Comparison of ENCODE assay signal across 26 mouse cellular contexts in genomic region chrX:106578966-106579365, GRCm38 (mm10). TPM values are rescaled to one million over a fixed set of nuclear protein-coding genes. Genes with fewer than 3 reads are reported as not detected.
DNase-seq lines count a peak whose midpoint lies in the region; ATAC-seq lines count a peak whose summit lies in the region.
"Had no signal": no experiment of that assay in that cellular context is flagged by ENCODE, and none has a peak within 500 bp of the region (broad histone marks: within the 10 kb centered on the region; RNA-seq: fewer than 3 reads in every experiment).

No protein-coding gene starts in this region.

- H3K27me3 ChIP-seq in embryonic facial prominence, embryonic 11.5 days (ENCODE audit: control insufficient read depth, insufficient read depth, low read length), result no peaks in the 10 kb centered on the region
- no peaks in the 10 kb centered on the region for H3K27me3 ChIP-seq in limb, embryonic 11.5 days (ENCODE audit: control insufficient read depth, insufficient read depth, low read length)
- H3K27me3 ChIP-seq: heart, embryonic 13.5 days had no signal

- H3K36me3 ChIP-seq in embryonic facial prominence, embryonic 11.5 days (replicated peaks; ENCODE audit: control insufficient read depth, insufficient read depth, low read depth, low read length), result no peaks in the 10 kb centered on the region
- no peaks in the 10 kb centered on the region for H3K36me3 ChIP-seq in limb, embryonic 11.5 days (ENCODE audit: control insufficient read depth, insufficient read depth, low read length)
- H3K36me3 ChIP-seq: heart, embryonic 10.5 days; heart, embryonic 13.5 days had no signal

- no peak overlapping the region for H3K4me3 ChIP-seq in embryonic facial prominence, embryonic 11.5 days (ENCODE audit: low read depth, low read length)
- H3K4me3 ChIP-seq in limb, embryonic 11.5 days (ENCODE audit: low read depth, low read length), result no peak overlapping the region
- H3K4me3 ChIP-seq: heart, adult 2 months; heart, embryonic 10.5 days; heart, embryonic 13.5 days had no signal

- no peak overlapping the region for H3K27ac ChIP-seq in embryonic facial prominence, embryonic 11.5 days (replicated peaks; ENCODE audit: low read depth, low read length)
- no peak overlapping the region for H3K27ac ChIP-seq in limb, embryonic 11.5 days (replicated peaks; ENCODE audit: low read depth, low read length)
- H3K27ac ChIP-seq: heart, adult 2 months; heart, embryonic 10.5 days; heart, embryonic 13.5 days; hindbrain, embryonic 14.5 days; hindbrain, postnatal 0 days had no signal

- peak; percentile 53 for DNase-seq in embryo, embryonic 11 days
- peak; percentile 40 for DNase-seq in embryonic facial prominence, embryonic 11.5 days (ENCODE audit: low spot score)
- peak; percentile 32 for DNase-seq in limb, embryonic 11.5 days (ENCODE audit: low spot score)
- no peak for DNase-seq in frontal cortex, postnatal 36 days (ENCODE audit: low spot score in 2 of 2)
- no peak for DNase-seq in B cell, adult 2 months
- DNase-seq in lung, postnatal 10 days, result no peak
- DNase-seq: adrenal gland, postnatal 10 days; adrenal gland, postnatal 36 days; cerebellum, adult 18-20 months; cerebellum, adult 9-10 months; cerebellum, postnatal 14 days; forebrain, postnatal 0 days; gastrocnemius, postnatal 10 days; gastrocnemius, postnatal 36 days; heart, adult 2 months; heart, postnatal 14 days; heart, postnatal 4 days had no signal

- ATAC-seq in embryonic facial prominence, embryonic 11.5 days (replicated peaks; ENCODE audit: insufficient number of reproducible peaks, low FRiP score, low TSS enrichment, low read depth), result no peak
- no peak for ATAC-seq in limb, embryonic 11.5 days (ENCODE audit: insufficient number of reproducible peaks, low FRiP score, low TSS enrichment, low read depth)
- ATAC-seq: activated CD4-positive, CD25-positive, alpha-beta regulatory T cell, adult 4 months; forebrain, embryonic 14.5 days; forebrain, postnatal 0 days; hindbrain, postnatal 0 days; inflammation-experienced regulatory T-cells, adult 6 months; intestine, embryonic 16.5 days had no signal

- H3K4me2 ChIP-seq in embryonic facial prominence, embryonic 11.5 days (ENCODE audit: low read depth, low read length), result no peak overlapping the region
- H3K4me2 ChIP-seq in limb, embryonic 11.5 days (ENCODE audit: low read depth, severe bottlenecking), result no peak overlapping the region
- H3K4me2 ChIP-seq: heart, embryonic 13.5 days; hindbrain, embryonic 14.5 days had no signal

- no peaks in the 10 kb centered on the region for H3K4me1 ChIP-seq in embryonic facial prominence, embryonic 11.5 days (ENCODE audit: control insufficient read depth, insufficient read depth, low read length)
- H3K4me1 ChIP-seq in limb, embryonic 11.5 days (ENCODE audit: control insufficient read depth, insufficient read depth, low read length), result no peaks in the 10 kb centered on the region
- H3K4me1 ChIP-seq: heart, embryonic 10.5 days; heart, embryonic 13.5 days had no signal

- no peak overlapping the region for H3K9ac ChIP-seq in embryonic facial prominence, embryonic 11.5 days (replicated peaks; ENCODE audit: low read length)
- H3K9ac ChIP-seq in limb, embryonic 11.5 days (ENCODE audit: low read length), result no peak overlapping the region
- H3K9ac ChIP-seq: forebrain, postnatal 0 days; heart, embryonic 13.5 days; hindbrain, embryonic 14.5 days had no signal

- WGBS in embryonic facial prominence, embryonic 11.5 days, result 30% methylated on average over 3 of the region's 3 CpGs
- WGBS in limb, embryonic 11.5 days, result 23% methylated on average over 3 of the region's 3 CpGs

- no peaks in the 10 kb centered on the region for H3K9me3 ChIP-seq in embryonic facial prominence, embryonic 11.5 days (replicated peaks; ENCODE audit: control insufficient read depth, low read length)
- H3K9me3 ChIP-seq in limb, embryonic 11.5 days (ENCODE audit: control insufficient read depth, low read length), result no peaks in the 10 kb centered on the region
- H3K9me3 ChIP-seq: heart, embryonic 10.5 days; heart, embryonic 13.5 days had no signal

RNA-seq across cellular contexts. Expression of gene Gm5127, which starts 4.0 kb away (rescaled TPM):
- polyA plus RNA-seq in embryonic facial prominence, embryonic 11.5 days (2014; fragmentation: Nextera tagmentation; extraction: Ambion mirVana), result 3.8 and 5.1 TPM in 2 replicates
- polyA plus RNA-seq in limb, embryonic 11.5 days (2014; fragmentation: Nextera tagmentation; extraction: Ambion mirVana), result 0.24 and 0.40 TPM in 2 replicates
- polyA plus RNA-seq: heart, adult 2 months; heart, embryonic 13.5 days; heart, embryonic 16.5 days; intestine, embryonic 16.5 days had no signal

RNA-seq across cellular contexts. Expression of gene Cysltr1, which starts 24.5 kb away (rescaled TPM):
- 1.1 and 1.9 TPM in 2 replicates for polyA plus RNA-seq in embryonic facial prominence, embryonic 11.5 days (2014; fragmentation: Nextera tagmentation; extraction: Ambion mirVana)
- polyA plus RNA-seq in limb, embryonic 11.5 days (2014; fragmentation: Nextera tagmentation; extraction: Ambion mirVana), result 1.0 and 1.3 TPM in 2 replicates

Comparison
In these comparisons a context has a peak if more than half of its experiments do, and no peak if none do; other contexts are left out.
1. DNase-seq: peak in embryo, embryonic 11 days (single experiment), embryonic facial prominence, embryonic 11.5 days (single experiment) and limb, embryonic 11.5 days (single experiment); none in frontal cortex, postnatal 36 days (0 of 2), B cell, adult 2 months (0 of 2) and lung, postnatal 10 days (single experiment).